In the genomic region with DNA sequence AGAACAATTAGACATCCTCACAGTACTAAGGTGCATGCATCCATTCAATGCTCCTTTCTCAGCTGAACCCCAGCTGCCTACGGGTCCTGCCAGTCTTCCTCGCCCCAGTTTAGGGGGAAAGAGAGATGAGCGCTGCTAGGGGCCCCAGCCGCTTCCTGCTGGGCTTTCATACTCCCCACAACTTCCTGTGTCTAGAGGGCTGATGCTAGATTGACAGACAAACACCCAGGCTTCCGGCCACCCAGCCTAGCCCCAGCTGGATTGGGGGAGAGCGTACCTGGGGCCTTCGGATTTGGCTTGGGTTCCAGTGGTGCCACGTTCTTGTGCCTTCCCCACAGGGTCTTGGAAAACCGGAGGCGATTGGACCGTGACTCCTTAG, we compare ENCODE assay signal across 12 mouse cellular contexts. TPM values are rescaled to one million over a fixed set of nuclear protein-coding genes. Genes with fewer than 3 reads are reported as not detected.
DNase-seq lines count a peak whose midpoint lies in the region; ATAC-seq and TF ChIP-seq lines count a peak whose summit lies in the region.
"Had no signal": no experiment of that assay in that cellular context is flagged by ENCODE, and none has a peak within 500 bp of the region (broad histone marks: within the 10 kb centered on the region; RNA-seq: fewer than 3 reads in every experiment).

No protein-coding gene starts in this region.

- no peaks in the 10 kb centered on the region for H3K9me3 ChIP-seq in stomach, embryonic 15.5 days
- H3K9me3 ChIP-seq in stomach, postnatal 0 days (ENCODE audit: control insufficient read depth, low read length) = no peaks in the 10 kb centered on the region
- H3K9me3 ChIP-seq in intestine, postnatal 0 days (ENCODE audit: control insufficient read depth) = no peaks in the 10 kb centered on the region
- no peaks in the 10 kb centered on the region for H3K9me3 ChIP-seq in forebrain, embryonic 16.5 days (ENCODE audit: control insufficient read depth, low read length)
- H3K9me3 ChIP-seq: forebrain, embryonic 12.5 days; hindbrain, embryonic 15.5 days; limb, embryonic 12.5 days had no signal

- no peak for TF ChIP-seq CTCF in stomach, postnatal 0 days (IDR thresholded peaks at IDR 0.05; ENCODE audit: low read depth)
- no peak for TF ChIP-seq CTCF in intestine, postnatal 0 days (IDR thresholded peaks at IDR 0.05; ENCODE audit: low read depth)

- no peak overlapping the region for H3K9ac ChIP-seq in stomach, embryonic 15.5 days
- no peak overlapping the region for H3K9ac ChIP-seq in stomach, postnatal 0 days (ENCODE audit: low read length)
- H3K9ac ChIP-seq in intestine, postnatal 0 days (ENCODE audit: low read depth, low read length) = no peak overlapping the region
- H3K9ac ChIP-seq in forebrain, embryonic 16.5 days (replicated peaks; ENCODE audit: low read depth, low read length) = no peak overlapping the region
- H3K9ac ChIP-seq: forebrain, embryonic 12.5 days; hindbrain, embryonic 15.5 days; limb, embryonic 12.5 days had no signal

- WGBS in stomach, embryonic 15.5 days = 59% methylated on average over 11 of the region's 11 CpGs
- 69% methylated on average over 11 of the region's 11 CpGs for WGBS in stomach, postnatal 0 days
- 70% methylated on average over 11 of the region's 11 CpGs for WGBS in intestine, postnatal 0 days
- 70% methylated on average over 11 of the region's 11 CpGs for WGBS in forebrain, embryonic 16.5 days

- no peak for TF ChIP-seq EP300 in stomach, postnatal 0 days (optimal IDR thresholded peaks at IDR 0.05)

- no peak for ATAC-seq in stomach, embryonic 15.5 days (ENCODE audit: insufficient read depth, low FRiP score, low read depth)
- no peak for ATAC-seq in stomach, postnatal 0 days (ENCODE audit: low FRiP score, low TSS enrichment)
- no peak for ATAC-seq in intestine, postnatal 0 days
- peak; percentile 72 for ATAC-seq in neutrophil, adult 5-6 weeks (ENCODE audit: extremely low read depth, insufficient number of reproducible peaks, low FRiP score, poor library complexity, severe bottlenecking)
- no peak for ATAC-seq in forebrain, embryonic 16.5 days

- H3K4me3 ChIP-seq in stomach, embryonic 15.5 days (replicated peaks) = 0 out of 2 replicates have a peak overlapping the region, but pooled peaks have one; percentile 2
- no peak overlapping the region for H3K4me3 ChIP-seq in stomach, postnatal 0 days (ENCODE audit: low read depth, low read length)
- peak overlapping the region; percentile 5; the same call in 1 of the 2 replicates for H3K4me3 ChIP-seq in intestine, postnatal 0 days (ENCODE audit: low read depth, low read length)
- no peak overlapping the region for H3K4me3 ChIP-seq in forebrain, embryonic 16.5 days (replicated peaks; ENCODE audit: low read length)
- H3K4me3 ChIP-seq: forebrain, embryonic 12.5 days; hindbrain, embryonic 15.5 days; limb, embryonic 12.5 days; myocyte had no signal

- no peak overlapping the region for H3K4me2 ChIP-seq in stomach, embryonic 15.5 days
- no peak overlapping the region for H3K4me2 ChIP-seq in stomach, postnatal 0 days (replicated peaks; ENCODE audit: low read depth)
- H3K4me2 ChIP-seq in intestine, postnatal 0 days (replicated peaks; ENCODE audit: low read depth) = no peak overlapping the region
- H3K4me2 ChIP-seq in forebrain, embryonic 16.5 days (ENCODE audit: low read length) = no peak overlapping the region
- H3K4me2 ChIP-seq: forebrain, embryonic 12.5 days; hindbrain, embryonic 15.5 days; limb, embryonic 12.5 days had no signal

- H3K27ac ChIP-seq in stomach, embryonic 15.5 days = no peak overlapping the region
- no peak overlapping the region for H3K27ac ChIP-seq in stomach, postnatal 0 days (replicated peaks)
- H3K27ac ChIP-seq in intestine, postnatal 0 days (ENCODE audit: low read depth, low read length) = no peak overlapping the region
- H3K27ac ChIP-seq in forebrain, embryonic 16.5 days (ENCODE audit: low read length) = no peak overlapping the region
- H3K27ac ChIP-seq: forebrain, embryonic 12.5 days; hindbrain, embryonic 15.5 days; limb, embryonic 12.5 days had no signal

- H3K27me3 ChIP-seq in stomach, embryonic 15.5 days (replicated peaks) = peaks cover 15% of the 10 kb centered on the region
- no peaks in the 10 kb centered on the region for H3K27me3 ChIP-seq in stomach, postnatal 0 days (ENCODE audit: control insufficient read depth, insufficient read depth, low read length)
- H3K27me3 ChIP-seq in intestine, postnatal 0 days (replicated peaks; ENCODE audit: control insufficient read depth, insufficient read depth, low read length) = peaks cover 11% of the 10 kb centered on the region
- H3K27me3 ChIP-seq in forebrain, embryonic 16.5 days (replicated peaks; ENCODE audit: control insufficient read depth, insufficient read depth, low read length) = peaks cover 14% of the 10 kb centered on the region

- no peak for DNase-seq in stomach, postnatal 0 days (ENCODE audit: low spot score)
- no peak for DNase-seq in frontal cortex, postnatal 36 days (ENCODE audit: low spot score in 2 of 2)
- DNase-seq in layer of hippocampus, postnatal 36 days = no peak
- DNase-seq in gastrocnemius, postnatal 4 days (ENCODE audit: low spot score in 2 of 2) = no peak

- H3K36me3 ChIP-seq in stomach, embryonic 15.5 days = no peaks in the 10 kb centered on the region
- no peaks in the 10 kb centered on the region for H3K36me3 ChIP-seq in stomach, postnatal 0 days (ENCODE audit: control insufficient read depth, insufficient read depth, low read length)
- no peaks in the 10 kb centered on the region for H3K36me3 ChIP-seq in intestine, postnatal 0 days (ENCODE audit: control insufficient read depth, insufficient read depth)
- no peaks in the 10 kb centered on the region for H3K36me3 ChIP-seq in forebrain, embryonic 16.5 days (ENCODE audit: control insufficient read depth, insufficient read depth)
- H3K36me3 ChIP-seq: forebrain, embryonic 12.5 days; hindbrain, embryonic 15.5 days; limb, embryonic 12.5 days had no signal

- no peaks in the 10 kb centered on the region for H3K4me1 ChIP-seq in stomach, embryonic 15.5 days
- H3K4me1 ChIP-seq in stomach, postnatal 0 days (replicated peaks; ENCODE audit: control insufficient read depth, insufficient read depth) = no peaks in the 10 kb centered on the region
- H3K4me1 ChIP-seq in intestine, postnatal 0 days (replicated peaks; ENCODE audit: control insufficient read depth, insufficient read depth, low read length) = no peaks in the 10 kb centered on the region
- H3K4me1 ChIP-seq in forebrain, embryonic 16.5 days (replicated peaks; ENCODE audit: control insufficient read depth, insufficient read depth, low read length) = no peaks in the 10 kb centered on the region
- H3K4me1 ChIP-seq: forebrain, embryonic 12.5 days; hindbrain, embryonic 15.5 days; limb, embryonic 12.5 days had no signal

RNA-seq across cellular contexts. Expression of gene Rasal3, which starts 0.6 kb away (rescaled TPM):
- polyA plus RNA-seq in stomach, embryonic 15.5 days (2015; fragmentation: Nextera tagmentation; extraction: Ambion mirVana) = 2.1 TPM in 2 replicates
- 0.56 and 0.63 TPM in 2 replicates for polyA plus RNA-seq in stomach, postnatal 0 days (2015; fragmentation: Nextera tagmentation; extraction: Ambion mirVana)
- 1.1 TPM in 2 replicates for polyA plus RNA-seq in intestine, postnatal 0 days (2015; fragmentation: Nextera tagmentation; extraction: Ambion mirVana)
- 190 and 210 TPM in 2 replicates for total RNA-seq in neutrophil, adult 5-6 weeks (2017)
- 1 to 10 TPM; 2.8 to 3.6 TPM for total RNA-seq in layer of hippocampus, postnatal 36 days (2021)
- 0.57 and 0.73 TPM in 2 replicates for polyA plus RNA-seq in forebrain, embryonic 16.5 days (2015; fragmentation: Nextera tagmentation; extraction: Ambion mirVana)
- 1 to 10 TPM in 1 of 2 experiments, under 1 TPM in 1; 0.47 to 1.5 TPM for total RNA-seq in gastrocnemius, postnatal 4 days (2021)
- polyA plus RNA-seq: myocyte had no signal

RNA-seq across cellular contexts. Expression of gene Wiz, which starts 13.5 kb away (rescaled TPM):
- 26.2 and 31.2 TPM in 2 replicates for polyA plus RNA-seq in stomach, embryonic 15.5 days (2015; fragmentation: Nextera tagmentation; extraction: Ambion mirVana)
- polyA plus RNA-seq in stomach, postnatal 0 days (2015; fragmentation: Nextera tagmentation; extraction: Ambion mirVana) = 9.6 and 13.4 TPM in 2 replicates
- 9.5 and 10.0 TPM in 2 replicates for polyA plus RNA-seq in intestine, postnatal 0 days (2015; fragmentation: Nextera tagmentation; extraction: Ambion mirVana)
- total RNA-seq in neutrophil, adult 5-6 weeks (2017) = 9.1 and 12.3 TPM in 2 replicates
- 10 to 100 TPM; 48.8 to 49.4 TPM for total RNA-seq in layer of hippocampus, postnatal 36 days (2021)
- polyA plus RNA-seq in forebrain, embryonic 16.5 days (2015; fragmentation: Nextera tagmentation; extraction: Ambion mirVana) = 35.7 and 39.1 TPM in 2 replicates
- total RNA-seq in gastrocnemius, postnatal 4 days (2021) = 10 to 100 TPM; 32.6 to 34.3 TPM

RNA-seq across cellular contexts. Expression of gene Pglyrp2, which starts 21.2 kb away (rescaled TPM):
- polyA plus RNA-seq in stomach, embryonic 15.5 days (2015; fragmentation: Nextera tagmentation; extraction: Ambion mirVana) = 0.26 and 0.45 TPM in 2 replicates
- 0.10 and 0.16 TPM in 2 replicates for polyA plus RNA-seq in stomach, postnatal 0 days (2015; fragmentation: Nextera tagmentation; extraction: Ambion mirVana)
- polyA plus RNA-seq in intestine, postnatal 0 days (2015; fragmentation: Nextera tagmentation; extraction: Ambion mirVana) = 0.14 and 0.17 TPM in 2 replicates
- total RNA-seq in neutrophil, adult 5-6 weeks (2017) = 8.3 and 8.8 TPM in 2 replicates
- not detected for total RNA-seq in layer of hippocampus, postnatal 36 days (2021)
- polyA plus RNA-seq in forebrain, embryonic 16.5 days (2015; fragmentation: Nextera tagmentation; extraction: Ambion mirVana) = not detected in 2 replicates
- total RNA-seq in gastrocnemius, postnatal 4 days (2021) = under 1 TPM in 1 of 2 experiments, not detected in 1; 0.60 TPM
- polyA plus RNA-seq: forebrain, embryonic 12.5 days; hindbrain, embryonic 15.5 days; limb, embryonic 12.5 days; myocyte had no signal

RNA-seq across cellular contexts. Expression of gene Cyp4f39, which starts 49.8 kb away (rescaled TPM):
- polyA plus RNA-seq in stomach, embryonic 15.5 days (2015; fragmentation: Nextera tagmentation; extraction: Ambion mirVana) = 5.2 and 8.9 TPM in 2 replicates
- 56.5 and 57.9 TPM in 2 replicates for polyA plus RNA-seq in stomach, postnatal 0 days (2015; fragmentation: Nextera tagmentation; extraction: Ambion mirVana)
- polyA plus RNA-seq in intestine, postnatal 0 days (2015; fragmentation: Nextera tagmentation; extraction: Ambion mirVana) = 0.46 and 0.59 TPM in 2 replicates
- not detected in 2 replicates for total RNA-seq in neutrophil, adult 5-6 weeks (2017)
- total RNA-seq in layer of hippocampus, postnatal 36 days (2021) = not detected
- 0.28 and 0.40 TPM in 2 replicates for polyA plus RNA-seq in forebrain, embryonic 16.5 days (2015; fragmentation: Nextera tagmentation; extraction: Ambion mirVana)
- not detected for total RNA-seq in gastrocnemius, postnatal 4 days (2021)
- polyA plus RNA-seq: limb, embryonic 12.5 days had no signal

RNA-seq across cellular contexts. Expression of gene Akap8l, which starts 52.4 kb away (rescaled TPM):
- polyA plus RNA-seq in stomach, embryonic 15.5 days (2015; fragmentation: Nextera tagmentation; extraction: Ambion mirVana) = 83.5 and 91.1 TPM in 2 replicates
- polyA plus RNA-seq in stomach, postnatal 0 days (2015; fragmentation: Nextera tagmentation; extraction: Ambion mirVana) = 25.2 and 31.7 TPM in 2 replicates
- polyA plus RNA-seq in intestine, postnatal 0 days (2015; fragmentation: Nextera tagmentation; extraction: Ambion mirVana) = 21.6 and 26.8 TPM in 2 replicates
- total RNA-seq in neutrophil, adult 5-6 weeks (2017) = 275 and 277 TPM in 2 replicates
- 100 to 1,000 TPM; 203 to 228 TPM for total RNA-seq in layer of hippocampus, postnatal 36 days (2021)
- polyA plus RNA-seq in forebrain, embryonic 16.5 days (2015; fragmentation: Nextera tagmentation; extraction: Ambion mirVana) = 132 and 164 TPM in 2 replicates
- total RNA-seq in gastrocnemius, postnatal 4 days (2021) = 10 to 100 TPM; 36.7 to 50.5 TPM

Comparison
In these comparisons a context has a peak if more than half of its experiments do, and no peak if none do; other contexts are left out.
1. H3K4me3 ChIP-seq: peak in stomach, embryonic 15.5 days (single experiment) and intestine, postnatal 0 days (single experiment); none in stomach, postnatal 0 days (single experiment) and forebrain, embryonic 16.5 days (single experiment).